Mouse (Mus musculus) testis, adult 2 months (tissue): ENCODE data around the gene Wdpcp.

Experiments used
- CTCF ChIP-seq: fragments of 200-500 bp; IDR thresholded peaks from 2 replicates; pipeline ENCODE4 v1.5.1; 2012; ENCODE audit warnings: low read depth, mild to moderate bottlenecking, inconsistent platforms, low read length, moderate library complexity; ENCODE audit not compliant: control insufficient read depth, insufficient read depth, insufficient replicate concordance
- POLR2A ChIP-seq: fragments of 200-500 bp; IDR thresholded peaks from 2 replicates; pipeline ENCODE4 v1.6.1; 2012; ENCODE audit warnings: low read depth, mild to moderate bottlenecking, inconsistent platforms, low read length, moderate library complexity; ENCODE audit not compliant: control insufficient read depth

GRCm38 (mm10) chr11:21646136-21646535 is 74.1 kb downstream of the Wdpcp start:
- TF ChIP-seq POLR2A (no peak), CTCF (no peak)
